Mouse (Mus musculus) olfactory bulb, adult 2 months (tissue): Measurements from ENCODE around the gene Gsg1l2.

Experiments
- CTCF ChIP-seq: fragments of 200-500 bp; IDR thresholded peaks from 2 replicates; pipeline ENCODE4 v1.5.1; 2012; ENCODE audit warnings: low read depth, mild to moderate bottlenecking, low read length, moderate library complexity; ENCODE audit not compliant: insufficient read depth
- POLR2A ChIP-seq: fragments of 200-500 bp; IDR thresholded peaks from 2 replicates; pipeline ENCODE4 v1.6.1; 2012; ENCODE audit warnings: mild to moderate bottlenecking, low read depth, low read length, moderate library complexity; ENCODE audit not compliant: insufficient read depth

GRCm38 (mm10) chr11:67811535-67811934 is 37.1 kb downstream of the Gsg1l2 start:
- TF ChIP-seq POLR2A (no peak), CTCF (no peak)
